Mouse (Mus musculus): ENCODE results near the gene Ptprf.

Ptprf gene

GRCm38 (mm10) chr4:118291231-118291630 lies at the start of gene Ptprf:
Ptprf (minus strand) TSS chr4:118291405.
- DNase-seq (ENCODE audit: low read depth, low spot score) = peak; percentile 75

GRCm38 (mm10) chr4:118336658-118337057 lies 45.5 kb upstream of the Ptprf start:
- DNase-seq (ENCODE audit: low read depth, low spot score) = peak; percentile 31

GRCm38 (mm10) chr4:118335991-118336390 lies 44.8 kb upstream of the Ptprf start:
- no peak for DNase-seq (ENCODE audit: low read depth, low spot score)

- no peak for DNase-seq (ENCODE audit: low read depth, low spot score)
These were observed 40.6 kb upstream of the Ptprf start for GRCm38 (mm10) chr4:118331777-118332176.

GRCm38 (mm10) chr4:118326476-118326875 lies 35.3 kb upstream of the Ptprf start:
- no peak for DNase-seq (ENCODE audit: low read depth, low spot score)

- DNase-seq (ENCODE audit: low read depth, low spot score) = no peak
These were observed 29.4 kb upstream of the Ptprf start for GRCm38 (mm10) chr4:118320636-118321035.

- no peak for DNase-seq (ENCODE audit: low read depth, low spot score)
These were observed 28.6 kb upstream of the Ptprf start for GRCm38 (mm10) chr4:118319706-118320344.

- no peak for DNase-seq (ENCODE audit: low read depth, low spot score)
These were observed 25.5 kb upstream of the Ptprf start for GRCm38 (mm10) chr4:118316662-118317061.

- DNase-seq (ENCODE audit: low read depth, low spot score) = no peak
These were observed 24.1 kb upstream of the Ptprf start for GRCm38 (mm10) chr4:118315286-118315685.

- no peak for DNase-seq (ENCODE audit: low read depth, low spot score)
These were observed 19.3 kb upstream of the Ptprf start for GRCm38 (mm10) chr4:118310461-118310860.

GRCm38 (mm10) chr4:118307533-118308263 lies 16.5 kb upstream of the Ptprf start:
- DNase-seq (ENCODE audit: low read depth, low spot score) = no peak

- DNase-seq (ENCODE audit: low read depth, low spot score) = no peak
These were observed 15.0 kb upstream of the Ptprf start for GRCm38 (mm10) chr4:118306113-118306696.

- no peak for DNase-seq (ENCODE audit: low read depth, low spot score)
These were observed 13.8 kb upstream of the Ptprf start for GRCm38 (mm10) chr4:118304984-118305383.

GRCm38 (mm10) chr4:118297844-118298243 lies 6.6 kb upstream of the Ptprf start:
- DNase-seq (ENCODE audit: low read depth, low spot score) = no peak

GRCm38 (mm10) chr4:118295651-118296561 lies 4.7 kb upstream of the Ptprf start:
- peak; percentile 55 for DNase-seq (ENCODE audit: low read depth, low spot score)

- DNase-seq (ENCODE audit: low read depth, low spot score) = no peak
These were observed 3.6 kb upstream of the Ptprf start for GRCm38 (mm10) chr4:118294811-118295210.

GRCm38 (mm10) chr4:118292741-118293306 lies 1.6 kb upstream of the Ptprf start:
- DNase-seq (ENCODE audit: low read depth, low spot score) = peak; percentile 77

GRCm38 (mm10) chr4:118290416-118291030 lies 682 bp downstream of the Ptprf start:
- DNase-seq (ENCODE audit: low read depth, low spot score) = no peak

- peak; percentile 76 for DNase-seq (ENCODE audit: low read depth, low spot score)
These were observed 1.2 kb downstream of the Ptprf start for GRCm38 (mm10) chr4:118289960-118290415.

GRCm38 (mm10) chr4:118289266-118289665 lies 1.9 kb downstream of the Ptprf start:
- no peak for DNase-seq (ENCODE audit: low read depth, low spot score)

- DNase-seq (ENCODE audit: low read depth, low spot score) = no peak
These were observed 2.7 kb downstream of the Ptprf start for GRCm38 (mm10) chr4:118288531-118288930.

Data from R1 (cell line).